Mouse (Mus musculus) hindbrain, postnatal 0 days (tissue): ENCODE measurements around the gene Zfand5. TPM values are rescaled to one million over a fixed set of nuclear protein-coding genes. Genes with fewer than 3 reads are reported as not detected.

Source experiments
- ATAC-seq: fragments of 200-750 bp; cut with Nextera tagmentation; 2 replicates; pipeline ENCODE4 v1.8.0; 2017; ENCODE audit warnings: mild to moderate bottlenecking, moderate TSS enrichment, moderate library complexity
- DNase-seq: peaks from one replicate; pipeline ENCODE4 v3.0.0-alpha.2; 2015; ENCODE audit warnings: low spot score
- H3K27ac ChIP-seq: fragments of 300-500 bp; sonication (generic); 2 replicates; pipeline ENCODE4 v1.5.1; 2014; ENCODE audit warnings: mild to moderate bottlenecking
- H3K27me3 ChIP-seq: fragments of 300-500 bp; sonication (generic); 2 replicates; pipeline ENCODE4 v1.6.1; 2014; ENCODE audit warnings: low read length, mixed read lengths; ENCODE audit not compliant: insufficient read depth
- H3K36me3 ChIP-seq: fragments of 300-500 bp; sonication (generic); 2 replicates; pipeline ENCODE4 v1.6.1; 2014; ENCODE audit warnings: low read length, mixed read lengths; ENCODE audit not compliant: insufficient read depth
- H3K4me1 ChIP-seq: fragments of 300-500 bp; sonication (generic); 2 replicates; pipeline ENCODE4 v1.6.1; 2014; ENCODE audit warnings: antibody characterized with exemption, low read length, mixed read lengths; ENCODE audit not compliant: insufficient read depth
- H3K4me2 ChIP-seq: fragments of 300-500 bp; sonication (generic); 2 replicates; pipeline ENCODE4 v1.6.1; 2014; ENCODE audit warnings: low read depth, mild to moderate bottlenecking, low read length, moderate library complexity, mixed read lengths
- H3K4me3 ChIP-seq: fragments of 300-500 bp; sonication (generic); 2 replicates; pipeline ENCODE4 v1.5.1; 2014; ENCODE audit warnings: low read length
- H3K9ac ChIP-seq: fragments of 300-500 bp; sonication (generic); replicated peaks from 2 replicates; pipeline ENCODE4 v1.6.1; 2014; ENCODE audit warnings: mild to moderate bottlenecking, low read length, moderate library complexity, mixed read lengths
- H3K9me3 ChIP-seq: fragments of 300-500 bp; sonication (generic); 2 replicates; pipeline ENCODE4 v1.6.1; 2016; ENCODE audit warnings: low read length, mixed read lengths
- CTCF ChIP-seq: IDR thresholded peaks from 2 replicates; pipeline ENCODE4 v1.5.1; 2016; ENCODE audit warnings: antibody characterized with exemption, control low read depth, low read depth
- WGBS: fragments of 180-500 bp; shearing (Covaris S2); extraction: QIAGEN DNeasy Blood & Tissue Kit; methylation state at CpG from one replicate; pipeline ENCODE4 v1.1.7; 2014; 5-methylcytosine and 5-hydroxymethylcytosine counted together
- polyA plus RNA-seq: library from polyadenylated mRNA; unstranded; fragments of >200 nt; fragmentation: Nextera tagmentation; extraction: Ambion mirVana; gene quantifications from 2 replicates; pipeline ENCODE4 v1.2.1, GENCODE M21; 2015
- total RNA-seq: library from RNA; depleted of rRNA; stranded (reverse); fragments of >200 nt; gene quantifications from 2 replicates; pipeline ENCODE4 v1.2.3, GENCODE M21; 2014

Zfand5 gene
- total and polyA plus RNA-seq, 2 experiments from 2014 or later, result 83.2 to 133 TPM

DNA sequence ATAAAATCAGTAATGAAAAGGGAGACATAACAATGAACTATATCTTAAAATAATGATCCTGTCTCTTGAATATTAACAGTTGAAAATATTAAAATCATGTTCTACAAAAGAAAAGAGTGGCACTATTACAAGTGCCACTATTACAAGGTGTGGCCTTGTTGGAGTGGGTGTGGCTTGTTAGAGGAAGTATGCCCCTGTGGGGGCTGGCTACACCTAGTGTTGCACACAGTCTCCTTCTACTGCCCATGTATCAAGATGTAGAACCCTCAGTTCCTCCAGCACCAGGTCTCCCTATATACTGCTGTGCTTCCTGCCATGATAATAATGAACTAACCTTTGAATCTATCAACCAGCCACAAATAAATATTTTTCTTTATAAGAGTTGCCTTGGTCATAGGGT lies 11.8 kb upstream of the Zfand5 start:
- H3K27me3 ChIP-seq, result no peaks in the 10 kb centered on the region
- H3K27ac ChIP-seq, result no peak overlapping the region
- H3K36me3 ChIP-seq, result no peaks in the 10 kb centered on the region
- H3K4me3 ChIP-seq, result no peak overlapping the region
- H3K4me2 ChIP-seq, result no peak overlapping the region
- ATAC-seq (no peak), DNase-seq (no peak)
- no peaks in the 10 kb centered on the region for H3K9me3 ChIP-seq
- H3K4me1 ChIP-seq, result no peaks in the 10 kb centered on the region
- no peak for TF ChIP-seq CTCF
- H3K9ac ChIP-seq, result no peak overlapping the region

GRCm38 (mm10) chr19:21271186-21271585 lies 892 bp upstream of the Zfand5 start:
- DNase-seq (peak; percentile 36), ATAC-seq (no peak)
- peak overlapping the region; percentile 100 for H3K27ac ChIP-seq
- H3K9me3 ChIP-seq, result no peaks in the 10 kb centered on the region
- peak overlapping the region; percentile 97 for H3K4me3 ChIP-seq
- WGBS, result 26% methylated on average over 8 of the region's 8 CpGs
- no peaks in the 10 kb centered on the region for H3K27me3 ChIP-seq
- peaks cover 10% of the 10 kb centered on the region for H3K4me1 ChIP-seq
- peak overlapping the region; percentile 98 for H3K9ac ChIP-seq
- TF ChIP-seq CTCF, result no peak
- no peaks in the 10 kb centered on the region for H3K36me3 ChIP-seq
- peak overlapping the region; percentile 72 for H3K4me2 ChIP-seq

GRCm38 (mm10) chr19:21272655-21273284 lies 692 bp downstream of the Zfand5 start:
- WGBS, result under 1% methylated on average over 58 of the region's 66 CpGs
- Histone ChIP-seq H3K36me3 (no peaks in the 10 kb centered on the region; the same call in 1 of the 2 replicates), H3K4me2 (peak overlapping the region; percentile 68), H3K4me3 (peak overlapping the region; percentile 97), H3K27ac (peak overlapping the region; percentile 100), H3K27me3 (no peaks in the 10 kb centered on the region), H3K9ac (peak overlapping the region; percentile 98), H3K9me3 (no peaks in the 10 kb centered on the region), H3K4me1 (peaks cover 15% of the 10 kb centered on the region)
- peak; percentile 64; the same call in 1 of the 2 replicates for ATAC-seq
- TF ChIP-seq CTCF, result no peak
- peak; percentile 79 for DNase-seq

DNA sequence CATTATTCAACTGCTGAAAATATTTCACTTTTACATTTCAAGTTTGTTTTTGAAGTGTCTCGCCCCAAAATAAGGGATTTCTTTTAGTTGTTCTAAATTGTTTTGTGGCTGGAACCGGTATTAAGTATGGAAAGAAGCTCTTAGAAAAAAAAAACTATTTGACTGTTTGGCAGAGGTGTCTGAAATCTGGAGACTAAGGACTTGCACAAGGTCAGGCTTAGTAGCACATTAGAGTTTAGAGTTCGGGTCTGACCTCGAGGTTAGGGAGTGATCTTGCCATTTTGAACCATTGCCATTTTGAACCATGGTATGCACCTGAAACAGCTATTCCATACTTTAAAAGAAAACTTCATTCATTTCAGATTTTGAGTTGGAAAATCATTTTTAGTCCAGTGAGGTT lies 1.4 kb downstream of the Zfand5 start:
- H3K4me3 ChIP-seq, result peak overlapping the region; percentile 97
- no peaks in the 10 kb centered on the region for H3K27me3 ChIP-seq
- H3K27ac ChIP-seq, result no peak overlapping the region; the same call in 1 of the 2 replicates
- H3K9me3 ChIP-seq, result no peaks in the 10 kb centered on the region
- DNase-seq (peak; percentile 12), ATAC-seq (no peak)
- no peak for TF ChIP-seq CTCF
- H3K4me2 ChIP-seq, result peak overlapping the region; percentile 68
- H3K9ac ChIP-seq, result peak overlapping the region; percentile 98; the same call in 1 of the 2 replicates
- WGBS, result 0% methylated on average over 4 of the region's 4 CpGs
- no peaks in the 10 kb centered on the region; the same call in 1 of the 2 replicates for H3K36me3 ChIP-seq
- peaks cover 15% of the 10 kb centered on the region for H3K4me1 ChIP-seq

DNA sequence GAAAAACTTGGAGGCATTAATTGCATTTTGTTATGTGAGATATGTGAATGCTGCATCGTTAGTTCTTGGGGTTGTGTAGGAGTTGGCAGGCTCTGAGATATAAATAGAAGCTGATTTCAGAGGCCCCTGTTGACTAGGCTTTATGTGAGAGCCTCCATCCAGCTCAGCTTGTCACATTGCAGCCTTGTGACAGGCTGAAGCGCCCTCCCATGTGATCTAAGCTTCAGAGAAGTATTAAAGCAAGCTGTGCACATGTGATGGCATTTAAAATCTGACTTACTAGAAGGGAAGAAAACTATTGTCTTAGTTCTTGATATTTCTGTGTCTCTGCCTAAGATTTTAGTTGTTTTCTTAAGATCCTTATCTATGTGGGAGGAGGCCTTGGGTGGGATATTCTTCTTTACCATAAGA lies 2.1 kb downstream of the Zfand5 start:
- ATAC-seq, result no peak
- WGBS, result 0% methylated on average over 2 of the region's 2 CpGs

DNA sequence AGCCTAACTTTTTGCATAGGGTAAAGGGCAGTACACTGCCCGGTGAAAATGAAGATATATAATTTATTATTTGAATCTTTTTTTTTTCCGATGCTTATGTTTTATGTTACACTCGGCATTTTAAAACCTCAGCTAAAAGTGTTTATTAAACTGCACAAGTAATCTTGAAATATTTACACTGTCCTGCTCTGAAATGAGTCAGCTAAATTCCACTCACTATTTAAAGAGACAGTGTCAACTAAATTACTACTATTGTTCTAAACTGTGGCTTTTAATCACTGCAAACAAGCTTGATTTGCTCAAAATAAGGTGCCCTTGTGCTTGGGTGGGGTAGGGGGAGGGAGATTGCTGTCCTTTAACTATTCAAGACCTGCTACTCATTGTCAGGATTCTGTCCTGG lies 2.6 kb downstream of the Zfand5 start:
- peaks cover 15% of the 10 kb centered on the region for H3K4me1 ChIP-seq
- H3K36me3 ChIP-seq, result peaks cover 2% of the 10 kb centered on the region
- H3K27ac ChIP-seq, result no peak overlapping the region
- H3K9me3 ChIP-seq, result no peaks in the 10 kb centered on the region
- H3K27me3 ChIP-seq, result no peaks in the 10 kb centered on the region
- H3K9ac ChIP-seq, result peak overlapping the region; percentile 98
- peak overlapping the region; percentile 97 for H3K4me3 ChIP-seq
- TF ChIP-seq CTCF, result no peak
- 22% methylated on average over 3 of the region's 3 CpGs for WGBS
- H3K4me2 ChIP-seq, result peak overlapping the region; percentile 68
- ATAC-seq (no peak), DNase-seq (no peak)

More for the DNA sequence above, 2.1 kb downstream of the Zfand5 start:
- peak overlapping the region; percentile 68 for H3K4me2 ChIP-seq
- H3K27me3 ChIP-seq, result no peaks in the 10 kb centered on the region
- no peaks in the 10 kb centered on the region for H3K9me3 ChIP-seq
- H3K36me3 ChIP-seq, result no peaks in the 10 kb centered on the region; the same call in 1 of the 2 replicates
- no peak overlapping the region; the same call in 1 of the 2 replicates for H3K27ac ChIP-seq
- peaks cover 15% of the 10 kb centered on the region for H3K4me1 ChIP-seq
- no peak for TF ChIP-seq CTCF
- DNase-seq, result peak; percentile 85
- H3K9ac ChIP-seq, result peak overlapping the region; percentile 98; the same call in 1 of the 2 replicates
- H3K4me3 ChIP-seq, result peak overlapping the region; percentile 97

- H3K4me1 ChIP-seq, result peaks cover 11% of the 10 kb centered on the region
- H3K36me3 ChIP-seq, result peaks cover 8% of the 10 kb centered on the region
- ATAC-seq, result no peak
- no peak overlapping the region for H3K9ac ChIP-seq
- H3K27ac ChIP-seq, result no peak overlapping the region
- DNase-seq, result no peak
- TF ChIP-seq CTCF, result no peak
- no peaks in the 10 kb centered on the region for H3K9me3 ChIP-seq
- no peaks in the 10 kb centered on the region for H3K27me3 ChIP-seq
- no peak overlapping the region for H3K4me3 ChIP-seq
- 0 out of 2 replicates have a peak overlapping the region, but pooled peaks have one; percentile 19 for H3K4me2 ChIP-seq
Observed at GRCm38 (mm10) chr19:21276317-21276716, 4.2 kb downstream of the Zfand5 start.
